Mouse (Mus musculus) layer of hippocampus, postnatal 10 days (tissue): ENCODE data around the gene Kirrel. TPM values are rescaled to one million over a fixed set of nuclear protein-coding genes. Genes with fewer than 3 reads are reported as not detected.

Source experiments
- DNase-seq, 2 experiments: peaks; one replicate each; pipeline ENCODE4 v3.0.0; 2021; ENCODE audit warnings: low spot score in 2 of 2
- long read RNA-seq: library from polyadenylated mRNA; stranded (forward); transcript quantifications from one replicate; pipeline ENCODE4 v2.0.0, GENCODE M21; 2023
- total RNA-seq, 2 experiments: library from RNA; stranded (reverse); gene quantifications; 2 replicates each; pipeline ENCODE4 v1.2.3; 2021

The Kirrel gene
- total RNA-seq, result 1 to 10 TPM; 5.9 to 6.4 TPM
- long read RNA-seq, partial matches to known transcripts, result 1 of 5 reads
- long read RNA-seq, other reads (novel, unspliced or antisense), result 4 of 5 reads

- peak; percentile 67 to 74 for DNase-seq
Observed at GRCm38 (mm10) chr3:87174096-87174768, at the start of gene Kirrel. TSS of gene Kirrel (minus strand) at chr3:87174747.

DNA sequence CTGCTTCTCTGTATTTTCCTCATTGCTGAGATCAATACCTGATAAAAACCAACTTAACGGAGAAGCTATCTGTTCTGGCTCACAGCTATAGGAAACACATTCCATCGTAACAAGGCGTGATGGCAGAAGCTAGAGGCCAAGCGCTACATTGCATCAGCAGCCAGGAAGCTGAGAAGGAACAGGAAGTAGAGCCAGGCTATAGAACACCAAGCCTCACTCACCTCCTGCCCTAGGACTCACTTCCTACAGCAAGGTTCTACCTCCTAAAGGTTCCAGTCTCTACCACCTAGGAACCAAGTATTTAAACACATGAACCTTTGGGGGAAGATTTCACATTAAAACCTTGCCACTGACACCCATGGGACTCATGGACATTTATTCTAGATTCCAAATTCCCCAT lies 49.1 kb upstream of the Kirrel start:
- DNase-seq, result no peak

GRCm38 (mm10) chr3:87222346-87222745 lies 47.8 kb upstream of the Kirrel start:
- DNase-seq, result no peak

DNA sequence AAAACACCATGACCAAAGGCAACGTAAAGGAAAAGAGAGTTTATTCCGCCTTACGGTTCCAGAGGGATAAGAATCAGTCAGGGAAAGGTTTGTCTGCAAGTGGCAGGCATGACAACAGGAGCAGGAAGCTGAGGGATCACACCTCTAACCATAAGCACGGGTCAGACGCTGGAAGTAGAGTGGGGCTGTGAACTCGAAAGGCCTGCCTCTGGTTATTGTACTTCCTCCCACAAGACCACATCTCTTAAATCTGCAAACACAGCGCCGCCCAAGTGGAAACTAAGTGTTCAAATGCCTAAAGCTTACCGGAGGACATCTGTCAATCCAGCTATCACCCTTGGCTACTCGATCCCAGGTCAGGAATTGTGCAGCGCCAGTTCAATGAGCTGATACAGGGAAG lies 40.6 kb upstream of the Kirrel start:
- no peak for DNase-seq

DNA sequence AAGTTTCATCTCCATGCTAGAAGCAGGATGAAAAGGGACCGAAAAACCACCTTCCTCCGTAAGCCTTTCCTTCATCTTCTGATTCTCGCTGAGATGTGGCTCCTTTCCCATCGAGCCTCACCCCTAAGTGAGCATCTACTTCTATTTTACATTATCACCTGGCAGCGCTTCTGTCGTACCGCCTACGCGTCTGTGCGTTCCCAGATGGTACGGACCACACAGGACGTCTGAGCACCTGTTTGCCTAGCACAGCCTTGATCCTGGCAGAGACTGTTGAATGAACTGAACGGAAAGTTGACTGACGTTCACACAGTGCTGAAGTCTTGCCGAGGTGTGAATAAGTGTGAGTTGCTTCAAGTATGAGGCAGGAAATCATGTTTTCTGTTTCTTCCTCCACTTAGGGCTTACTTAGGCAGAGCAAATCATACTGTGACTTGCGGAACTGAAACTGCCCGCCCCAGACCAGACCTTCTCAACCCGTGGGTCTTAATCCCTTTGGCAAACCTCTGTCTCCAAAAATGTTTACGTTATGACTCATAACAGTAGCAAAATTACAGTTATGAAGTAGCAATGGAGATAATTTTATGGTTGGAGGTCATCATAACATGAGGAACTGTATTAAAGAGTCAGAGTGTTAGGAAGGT lies 39.8 kb upstream of the Kirrel start:
- DNase-seq, result no peak

- no peak for DNase-seq
Observed at GRCm38 (mm10) chr3:87206336-87207075, 32.0 kb upstream of the Kirrel start.

- no peak for DNase-seq
Observed at GRCm38 (mm10) chr3:87196637-87197036, 22.1 kb upstream of the Kirrel start.

- DNase-seq, result no peak
Observed at GRCm38 (mm10) chr3:87195041-87195440, 20.5 kb upstream of the Kirrel start.

DNA sequence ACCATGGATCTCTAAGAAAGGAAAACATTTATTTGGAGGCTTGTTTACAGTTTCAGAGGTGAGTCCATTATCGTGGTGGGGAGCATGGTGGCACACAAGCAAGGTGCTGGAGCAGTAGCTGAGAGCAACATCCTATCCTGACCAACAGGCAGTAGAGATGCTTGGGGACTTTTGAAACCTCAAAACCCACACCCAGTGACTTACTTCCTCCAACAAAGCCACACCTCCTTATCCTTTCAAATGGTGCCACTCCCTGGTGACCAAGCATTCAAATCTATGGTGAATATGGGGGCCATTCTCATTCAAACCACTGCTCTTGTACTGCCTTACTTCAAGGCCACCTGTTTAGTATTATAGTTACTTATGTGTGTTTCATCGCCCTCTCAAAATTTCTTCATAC lies 20.0 kb upstream of the Kirrel start:
- DNase-seq, result no peak

- DNase-seq, result no peak
Observed at GRCm38 (mm10) chr3:87193756-87194155, 19.2 kb upstream of the Kirrel start.

GRCm38 (mm10) chr3:87193352-87193751 lies 18.8 kb upstream of the Kirrel start:
- DNase-seq, result no peak

DNA sequence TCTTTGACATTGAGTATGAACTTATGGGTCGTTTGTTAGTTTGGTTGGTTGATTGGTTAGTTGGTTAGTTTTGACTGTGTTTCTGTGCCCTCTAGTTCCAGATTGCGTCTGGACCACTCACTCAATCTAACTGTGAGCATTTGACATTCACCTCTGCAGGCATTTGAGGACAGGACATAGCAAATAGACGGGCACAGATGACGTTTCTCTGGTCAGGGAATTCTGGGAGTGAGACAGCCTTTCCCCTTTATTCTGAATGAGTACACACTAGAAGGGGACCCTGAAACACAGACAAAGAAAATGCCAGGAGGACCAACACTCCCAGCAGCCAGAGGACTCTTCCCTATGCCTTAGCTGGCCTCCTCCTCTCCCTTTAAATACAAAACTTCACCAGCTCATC lies 2.1 kb upstream of the Kirrel start:
- no peak for DNase-seq

GRCm38 (mm10) chr3:87175438-87175815 lies 880 bp upstream of the Kirrel start:
- DNase-seq, result peak in 1 of 2 experiments; percentile 48

- DNase-seq, result peak in 1 of 2 experiments; percentile 17
Observed at GRCm38 (mm10) chr3:87174769-87175437, 356 bp upstream of the Kirrel start.

DNA sequence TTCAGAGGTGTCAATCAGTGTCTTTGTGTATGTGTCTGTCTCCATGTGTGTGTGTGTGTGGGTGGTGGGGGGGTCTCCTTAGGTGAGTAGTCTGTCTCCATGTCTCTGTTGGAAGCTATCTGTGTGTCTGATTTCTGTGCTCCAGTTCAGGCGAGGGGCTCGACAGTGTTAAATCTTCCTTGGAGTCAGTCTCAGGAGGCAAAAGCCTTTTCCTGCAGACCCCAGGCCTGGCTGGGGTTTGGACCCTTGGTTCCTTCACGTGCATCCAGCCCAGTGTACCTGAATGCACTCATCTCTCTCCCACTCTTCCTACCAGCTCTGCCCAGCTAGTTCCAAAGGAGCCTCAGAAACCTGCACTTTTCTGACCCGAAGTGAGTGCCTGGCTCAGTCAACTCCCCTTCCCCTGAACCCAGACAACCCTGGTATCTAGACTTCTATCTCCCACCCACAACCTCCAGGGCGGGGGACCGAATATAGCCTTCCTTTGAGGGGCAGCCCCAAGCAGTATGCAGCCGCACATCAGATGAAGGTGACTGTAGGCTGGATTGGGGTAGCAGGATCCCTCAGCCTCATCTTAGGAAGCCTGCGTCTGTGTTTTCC lies 961 bp downstream of the Kirrel start:
- peak in 1 of 2 experiments; percentile 15 for DNase-seq

DNA sequence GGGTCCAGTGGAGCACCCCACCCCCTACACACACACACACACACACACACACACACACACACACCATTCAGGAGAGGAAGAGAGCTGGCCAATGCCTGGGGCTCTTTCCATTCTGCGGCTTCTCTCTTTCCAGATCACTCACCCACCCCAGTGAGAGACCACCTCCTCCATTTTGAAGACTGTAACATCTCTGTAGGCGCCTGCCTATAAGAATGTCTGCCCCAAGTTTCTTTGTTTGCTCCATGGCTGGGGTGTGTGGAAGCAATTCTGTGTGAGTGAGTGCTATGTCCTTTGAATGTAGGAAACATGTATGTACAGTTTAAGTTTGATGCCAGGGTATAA lies 1.5 kb downstream of the Kirrel start:
- DNase-seq, result peak in 1 of 2 experiments; percentile 12

- DNase-seq, result peak in 1 of 2 experiments; percentile 21
Observed at GRCm38 (mm10) chr3:87172351-87173102, 2.0 kb downstream of the Kirrel start.

DNA sequence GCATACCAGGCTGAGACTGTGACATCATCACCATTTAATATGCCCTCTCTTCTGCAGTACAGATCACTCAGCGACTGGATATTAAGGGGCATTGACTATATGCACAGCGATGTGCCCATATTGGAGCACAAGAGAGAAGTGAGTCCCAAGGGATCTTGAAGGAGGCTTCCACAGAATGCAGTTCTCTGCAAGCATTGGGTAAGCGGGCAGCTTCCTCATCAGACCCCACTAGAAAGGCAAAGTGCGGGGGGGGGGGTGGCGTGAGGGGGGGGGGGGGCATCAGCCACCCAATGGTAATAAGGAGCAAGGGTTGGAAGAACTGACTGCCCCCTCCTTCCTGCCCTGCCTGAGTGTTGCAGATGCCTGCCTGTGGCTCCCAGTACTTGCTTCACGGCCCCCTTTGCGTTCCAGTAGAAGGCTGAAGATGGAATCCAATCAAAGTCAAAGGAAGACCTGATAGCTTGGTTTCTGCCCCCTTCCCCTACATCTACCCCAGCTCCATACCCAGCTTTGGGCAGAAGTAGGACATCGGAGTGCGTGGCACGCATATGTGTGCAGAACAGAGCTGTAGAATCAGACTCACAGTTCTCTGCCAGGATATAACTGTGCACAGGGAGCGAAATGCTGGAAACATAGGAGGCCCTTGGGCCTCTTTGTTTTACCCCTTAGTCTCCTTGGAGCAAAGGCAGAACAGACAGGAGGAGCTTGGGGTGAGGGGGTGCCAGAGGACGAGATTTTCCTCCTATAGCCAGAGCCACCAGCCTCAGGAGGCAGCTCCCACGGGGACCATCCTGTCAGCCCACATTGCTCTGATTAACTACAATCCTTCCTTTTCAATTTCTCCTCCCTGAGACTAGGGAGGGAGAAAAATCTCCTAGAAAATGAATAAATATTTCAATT lies 3.1 kb downstream of the Kirrel start:
- DNase-seq, result peak in 1 of 2 experiments; percentile 20

DNA sequence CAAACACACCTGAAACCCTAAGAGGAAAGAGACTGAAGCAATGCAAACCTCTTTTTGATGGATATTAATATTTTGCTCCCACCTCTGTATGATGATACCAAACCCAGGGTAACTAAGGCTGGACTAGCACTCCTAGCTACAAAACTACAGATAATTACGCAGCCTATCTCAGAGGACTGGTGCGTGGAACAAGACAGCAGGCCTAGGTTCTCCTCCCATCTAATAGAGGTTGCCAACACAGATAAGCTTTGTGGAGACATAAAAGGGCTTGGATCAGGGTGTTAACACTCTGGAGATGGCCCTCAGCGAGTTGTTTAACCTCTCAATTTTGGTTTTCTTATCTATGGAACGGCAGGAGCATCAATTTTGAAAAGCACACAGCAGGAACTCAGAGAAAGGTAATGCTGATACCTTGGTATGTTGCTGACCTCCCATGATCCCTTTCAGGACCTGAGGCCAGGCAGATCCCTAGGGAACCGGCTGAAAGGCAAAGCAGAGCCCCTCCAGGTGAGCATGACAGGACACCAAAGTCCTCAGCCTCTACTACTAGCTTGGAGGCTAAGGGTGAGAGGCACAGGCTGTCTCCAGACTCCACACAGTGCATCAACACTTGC lies 5.0 kb downstream of the Kirrel start:
- DNase-seq, result peak in 1 of 2 experiments; percentile 9
